Mouse (Mus musculus): ENCODE measurements around the gene Cdh13. TPM values are rescaled to one million over a fixed set of nuclear protein-coding genes. Genes with fewer than 3 reads are reported as not detected.
A peak's percentile ranks its signal among the peaks of the same experiment; 100 is the strongest.

Gene Cdh13
- total RNA-seq, 2 experiments from 2014 or later, result 137 to 144 TPM

GRCm38 (mm10) chr8:118626425-118626824 is 342.9 kb downstream of the Cdh13 start:
- no peak for DNase-seq (ENCODE audit: low spot score in 2 of 2)
- intact Hi-C loops (cut with DNase I), result no loop called here

GRCm38 (mm10) chr8:118627737-118628136 is 344.2 kb downstream of the Cdh13 start:
- intact Hi-C loops (cut with DNase I), result no loop called here
- DNase-seq (ENCODE audit: low spot score in 2 of 2), result no peak

GRCm38 (mm10) chr8:118628702-118629101 is 345.2 kb downstream of the Cdh13 start:
- no peak for DNase-seq (ENCODE audit: low spot score in 2 of 2)

GRCm38 (mm10) chr8:118635296-118636060 is 351.9 kb downstream of the Cdh13 start:
- DNase-seq (ENCODE audit: low spot score in 2 of 2), result no peak
- intact Hi-C loops (cut with DNase I), result no loop called here

More at GRCm38 (mm10) chr8:118628702-118629101, 345.2 kb downstream of the Cdh13 start:
- intact Hi-C loops (cut with DNase I), result no loop called here

- intact Hi-C loops (cut with DNase I), result no loop called here
- DNase-seq (ENCODE audit: low spot score in 2 of 2), result no peak
Observed at GRCm38 (mm10) chr8:118639606-118640005, 356.1 kb downstream of the Cdh13 start.

GRCm38 (mm10) chr8:118641799-118642198 is 358.3 kb downstream of the Cdh13 start:
- DNase-seq (ENCODE audit: low spot score in 2 of 2), result no peak
- intact Hi-C loops (cut with DNase I), result no loop called here

- intact Hi-C loops (cut with DNase I), result no loop called here
- DNase-seq (ENCODE audit: low spot score in 2 of 2), result no peak
Observed at GRCm38 (mm10) chr8:118648801-118649537, 365.4 kb downstream of the Cdh13 start.

- intact Hi-C loops (cut with DNase I), result no loop called here
Observed at GRCm38 (mm10) chr8:118649981-118650380, 366.4 kb downstream of the Cdh13 start.

GRCm38 (mm10) chr8:118662001-118662829 is 378.7 kb downstream of the Cdh13 start:
- no peak for DNase-seq (ENCODE audit: low spot score in 2 of 2)
- intact Hi-C loops (cut with DNase I), result no loop called here

More at GRCm38 (mm10) chr8:118649981-118650380, 366.4 kb downstream of the Cdh13 start:
- DNase-seq (ENCODE audit: low spot score in 2 of 2), result no peak

- DNase-seq (ENCODE audit: low spot score in 2 of 2), result no peak
- intact Hi-C loops (cut with DNase I), result no loop called here
Observed at GRCm38 (mm10) chr8:118665081-118665480, 381.5 kb downstream of the Cdh13 start.

- DNase-seq (ENCODE audit: low spot score in 2 of 2), result peak; percentile 22 to 62
- intact Hi-C loops (cut with DNase I), result no loop called here
Observed at GRCm38 (mm10) chr8:118667736-118668135, 384.2 kb downstream of the Cdh13 start.

GRCm38 (mm10) chr8:118676233-118676632 is 392.7 kb downstream of the Cdh13 start:
- intact Hi-C loops (cut with DNase I), result no loop called here
- no peak for DNase-seq (ENCODE audit: low spot score in 2 of 2)

- DNase-seq (ENCODE audit: low spot score in 2 of 2), result no peak
- intact Hi-C loops (cut with DNase I), result no loop called here
Observed at GRCm38 (mm10) chr8:118679347-118679746, 395.8 kb downstream of the Cdh13 start.

GRCm38 (mm10) chr8:118683386-118683785 is 399.9 kb downstream of the Cdh13 start:
- intact Hi-C loops (cut with DNase I), result no loop called here
- no peak for DNase-seq (ENCODE audit: low spot score in 2 of 2)

- intact Hi-C loops (cut with DNase I), result no loop called here
- DNase-seq (ENCODE audit: low spot score in 2 of 2), result no peak
Observed at GRCm38 (mm10) chr8:118685863-118686262, 402.3 kb downstream of the Cdh13 start.

GRCm38 (mm10) chr8:118689849-118690248 is 406.3 kb downstream of the Cdh13 start:
- DNase-seq (ENCODE audit: low spot score in 2 of 2), result no peak
- intact Hi-C loops (cut with DNase I), result no loop called here

GRCm38 (mm10) chr8:118701312-118701880 is 417.9 kb downstream of the Cdh13 start:
- DNase-seq (ENCODE audit: low spot score in 2 of 2), result no peak
- intact Hi-C loops (cut with DNase I), result no loop called here

- intact Hi-C loops (cut with DNase I), result no loop called here
- no peak for DNase-seq (ENCODE audit: low spot score in 2 of 2)
Observed at GRCm38 (mm10) chr8:118709366-118709765, 425.8 kb downstream of the Cdh13 start.

- intact Hi-C loops (cut with DNase I), result no loop called here
- DNase-seq (ENCODE audit: low spot score in 2 of 2), result no peak
Observed at GRCm38 (mm10) chr8:118711631-118712030, 428.1 kb downstream of the Cdh13 start.

GRCm38 (mm10) chr8:118713111-118713510 is 429.6 kb downstream of the Cdh13 start:
- intact Hi-C loops (cut with DNase I), result no loop called here

More at GRCm38 (mm10) chr8:118713111-118713510, 429.6 kb downstream of the Cdh13 start:
- no peak for DNase-seq (ENCODE audit: low spot score in 2 of 2)

Measured in left cerebral cortex, postnatal 14 days (tissue).